Comparison of ENCODE assay signal across 10 mouse cellular contexts in the genomic region with DNA sequence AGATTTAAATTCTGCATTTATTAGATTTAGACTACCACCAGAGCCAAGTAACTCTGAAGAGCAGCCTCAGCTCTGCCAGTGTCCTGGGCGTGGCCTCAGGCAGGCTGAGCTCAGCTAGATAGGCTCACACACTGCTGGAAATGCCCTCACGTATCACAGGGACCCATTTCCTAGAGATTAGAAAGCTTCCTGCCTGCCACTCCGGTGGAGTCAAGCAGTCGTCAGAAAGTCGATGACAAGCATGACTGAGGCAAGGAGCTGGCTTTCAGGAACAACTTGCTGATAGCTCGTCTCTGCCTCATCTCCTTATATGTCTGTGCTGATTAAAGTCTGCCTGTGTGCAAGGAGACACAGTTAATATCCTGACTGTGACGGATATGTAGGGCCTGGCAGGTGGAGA. TPM values are rescaled to one million over a fixed set of nuclear protein-coding genes. Genes with fewer than 3 reads are reported as not detected.
DNase-seq lines count a peak whose midpoint lies in the region; ATAC-seq and TF ChIP-seq lines count a peak whose summit lies in the region.
"Had no signal": no experiment of that assay in that cellular context is flagged by ENCODE, and none has a peak within 500 bp of the region (broad histone marks: within the 10 kb centered on the region; RNA-seq: fewer than 3 reads in every experiment).

No protein-coding gene starts in this region.

- peak in 1 of 2 experiments; percentile 55; a peak in 2 of 4 replicates for TF ChIP-seq POLR2A in MEL (IDR thresholded peaks at IDR 0.05; ENCODE audit: control insufficient read depth in 1 of 2, insufficient read depth in 1 of 2, low read depth in 1 of 2, low read length in 2 of 2, poor library complexity in 1 of 2)

- no peaks in the 10 kb centered on the region for H3K9me3 ChIP-seq in heart, embryonic 10.5 days
- no peaks in the 10 kb centered on the region for H3K9me3 ChIP-seq in MEL (replicated peaks; ENCODE audit: insufficient read depth, low read length)
- no peaks in the 10 kb centered on the region for H3K9me3 ChIP-seq in intestine, embryonic 15.5 days
- no peaks in the 10 kb centered on the region for H3K9me3 ChIP-seq in hindbrain, embryonic 16.5 days (ENCODE audit: control insufficient read depth, low read length)
- no peaks in the 10 kb centered on the region for H3K9me3 ChIP-seq in hindbrain, postnatal 0 days (ENCODE audit: low read length)
- H3K9me3 ChIP-seq: forebrain, embryonic 15.5 days had no signal

- H3K36me3 ChIP-seq in heart, embryonic 10.5 days, result no peaks in the 10 kb centered on the region
- H3K36me3 ChIP-seq in MEL (ENCODE audit: control insufficient read depth in 1 of 2, insufficient read depth in 2 of 2, low read length in 2 of 2), result peaks cover 0 to 31% of the 10 kb centered on the region in 2 experiments; a peak in 2 of 4 replicates
- H3K36me3 ChIP-seq in intestine, embryonic 15.5 days, result no peaks in the 10 kb centered on the region
- H3K36me3 ChIP-seq in hindbrain, embryonic 16.5 days (ENCODE audit: control insufficient read depth, insufficient read depth, low read length), result no peaks in the 10 kb centered on the region
- no peaks in the 10 kb centered on the region for H3K36me3 ChIP-seq in hindbrain, postnatal 0 days (ENCODE audit: insufficient read depth, low read length)
- H3K36me3 ChIP-seq: forebrain, embryonic 15.5 days had no signal

- H3K4me1 ChIP-seq in heart, embryonic 10.5 days, result peaks cover 16% of the 10 kb centered on the region; the same call in 1 of the 2 replicates
- peaks cover 0 to 27% of the 10 kb centered on the region in 2 experiments; a peak in 3 of 4 replicates for H3K4me1 ChIP-seq in MEL (ENCODE audit: control insufficient read depth in 1 of 2, insufficient read depth in 2 of 2, low read length in 2 of 2)
- 0 out of 2 replicates have a peak, but pooled peaks cover 5% of the 10 kb centered on the region for H3K4me1 ChIP-seq in intestine, embryonic 15.5 days (replicated peaks)
- no peaks in the 10 kb centered on the region for H3K4me1 ChIP-seq in hindbrain, embryonic 16.5 days (ENCODE audit: control insufficient read depth, insufficient read depth, low read depth, low read length)
- H3K4me1 ChIP-seq in hindbrain, postnatal 0 days (ENCODE audit: insufficient read depth, low read length), result no peaks in the 10 kb centered on the region
- H3K4me1 ChIP-seq: forebrain, embryonic 15.5 days had no signal

- WGBS in heart, embryonic 10.5 days, result 6% methylated on average over 7 of the region's 7 CpGs
- WGBS in intestine, embryonic 15.5 days, result 41% methylated on average over 7 of the region's 7 CpGs
- WGBS in hindbrain, embryonic 16.5 days, result 56% methylated on average over 7 of the region's 7 CpGs
- 58% methylated on average over 7 of the region's 7 CpGs for WGBS in hindbrain, postnatal 0 days

- peak overlapping the region; percentile 73; the same call in 1 of the 2 replicates for H3K27ac ChIP-seq in heart, embryonic 10.5 days
- H3K27ac ChIP-seq in MEL (ENCODE audit: control insufficient read depth, low read depth, low read length), result peak overlapping the region; percentile 96
- no peak overlapping the region for H3K27ac ChIP-seq in intestine, embryonic 15.5 days
- H3K27ac ChIP-seq in hindbrain, embryonic 16.5 days (ENCODE audit: low read depth, low read length), result no peak overlapping the region
- no peak overlapping the region for H3K27ac ChIP-seq in hindbrain, postnatal 0 days
- H3K27ac ChIP-seq: forebrain, embryonic 15.5 days had no signal

- H3K4me2 ChIP-seq in intestine, embryonic 15.5 days (replicated peaks), result peak overlapping the region; percentile 14; the same call in 1 of the 2 replicates
- no peak overlapping the region for H3K4me2 ChIP-seq in hindbrain, embryonic 16.5 days (ENCODE audit: low read length)
- no peak overlapping the region for H3K4me2 ChIP-seq in hindbrain, postnatal 0 days (ENCODE audit: low read depth, low read length)
- H3K4me2 ChIP-seq: forebrain, embryonic 15.5 days had no signal

- peak overlapping the region; percentile 40 for H3K9ac ChIP-seq in MEL (ENCODE audit: control insufficient read depth, low read depth, low read length, poor library complexity, severe bottlenecking)
- no peak overlapping the region for H3K9ac ChIP-seq in intestine, embryonic 15.5 days
- no peak overlapping the region for H3K9ac ChIP-seq in hindbrain, embryonic 16.5 days (ENCODE audit: low read depth, low read length)
- no peak overlapping the region for H3K9ac ChIP-seq in hindbrain, postnatal 0 days (replicated peaks; ENCODE audit: low read length)
- H3K9ac ChIP-seq: forebrain, embryonic 15.5 days had no signal

- ATAC-seq in intestine, embryonic 15.5 days, result peak; percentile 79
- ATAC-seq in hindbrain, embryonic 16.5 days, result no peak
- ATAC-seq in hindbrain, postnatal 0 days, result no peak
- ATAC-seq: forebrain, embryonic 15.5 days had no signal

- DNase-seq in heart, embryonic 10.5 days (ENCODE audit: low spot score), result peak; percentile 92
- no peak for DNase-seq in heart, adult 8-10 months (ENCODE audit: low spot score)
- peak; percentile 96 for DNase-seq in MEL (ENCODE audit: low read depth, low spot score)
- DNase-seq in lung, postnatal 25 days (ENCODE audit: low spot score), result peak; percentile 5
- DNase-seq in layer of hippocampus, adult 18-20 months (ENCODE audit: low spot score in 2 of 2), result no peak
- DNase-seq in hindbrain, postnatal 0 days (ENCODE audit: low spot score), result no peak
- DNase-seq: kidney, postnatal 36 days had no signal

- peaks cover 4% of the 10 kb centered on the region; the same call in 1 of the 2 replicates for H3K79me2 ChIP-seq in MEL (ENCODE audit: control insufficient read depth, insufficient read depth, low read length, poor library complexity)

- H3K27me3 ChIP-seq in heart, embryonic 10.5 days (ENCODE audit: insufficient read depth, poor library complexity, severe bottlenecking), result no peaks in the 10 kb centered on the region
- H3K27me3 ChIP-seq in MEL (ENCODE audit: control insufficient read depth in 1 of 2, insufficient read depth in 2 of 2, low read length in 2 of 2), result no peaks in the 10 kb centered on the region
- no peaks in the 10 kb centered on the region for H3K27me3 ChIP-seq in intestine, embryonic 15.5 days (replicated peaks)
- no peaks in the 10 kb centered on the region for H3K27me3 ChIP-seq in hindbrain, embryonic 16.5 days (replicated peaks; ENCODE audit: control insufficient read depth, insufficient read depth, low read length)
- no peaks in the 10 kb centered on the region for H3K27me3 ChIP-seq in hindbrain, postnatal 0 days (ENCODE audit: insufficient read depth, low read length)
- H3K27me3 ChIP-seq: forebrain, embryonic 15.5 days had no signal

- no peak for TF ChIP-seq CTCF in MEL (IDR thresholded peaks at IDR 0.05 in 2 of 3, conservative IDR thresholded peaks at IDR 0.05 in 1 of 3; ENCODE audit: control insufficient read depth in 1 of 3, insufficient read depth in 1 of 3, low read depth in 2 of 3, low read length in 3 of 3, poor library complexity in 1 of 3, severe bottlenecking in 1 of 3)
- no peak for TF ChIP-seq CTCF in hindbrain, postnatal 0 days (IDR thresholded peaks at IDR 0.05; ENCODE audit: low read depth)

- TF ChIP-seq EP300 in MEL (IDR thresholded peaks at IDR 0.05; ENCODE audit: low read depth in 1 of 2, low read length in 2 of 2), result peak; percentile 73 to 85

- H3K4me3 ChIP-seq in heart, embryonic 10.5 days, result 0 out of 2 replicates have a peak overlapping the region, but pooled peaks have one; percentile 8
- peak overlapping the region; percentile 44 to 56 for H3K4me3 ChIP-seq in MEL (ENCODE audit: control insufficient read depth in 1 of 2, insufficient read depth in 1 of 2, low read depth in 2 of 2, low read length in 2 of 2)
- no peak overlapping the region for H3K4me3 ChIP-seq in intestine, embryonic 15.5 days (replicated peaks)
- H3K4me3 ChIP-seq in hindbrain, embryonic 16.5 days (ENCODE audit: low read length), result no peak overlapping the region
- H3K4me3 ChIP-seq in hindbrain, postnatal 0 days (ENCODE audit: low read length), result no peak overlapping the region
- H3K4me3 ChIP-seq: forebrain, embryonic 15.5 days had no signal

- TF ChIP-seq RAD21 in MEL (IDR thresholded peaks at IDR 0.05; ENCODE audit: low read depth, low read length), result no peak

TF ChIP-seq in MEL, 35 proteins besides CTCF, POLR2A, EP300 and RAD21 (continues in another document):
- TF ChIP-seq SIN3A (IDR thresholded peaks at IDR 0.05; ENCODE audit: low read length) (peak; percentile 60; the same call in 1 of the 2 replicates), TCF12 (IDR thresholded peaks at IDR 0.05; ENCODE audit: low read depth, low read length) (peak; percentile 79), MAX (IDR thresholded peaks at IDR 0.05; ENCODE audit: low read length) (peak; percentile 45; the same call in 1 of the 2 replicates), RCOR1 (IDR thresholded peaks at IDR 0.05; ENCODE audit: low read depth, low read length) (peak; percentile 65), MXI1 (IDR thresholded peaks at IDR 0.05; ENCODE audit: low read depth, low read length) (peak; percentile 61; the same call in 1 of the 2 replicates), MAZ (IDR thresholded peaks at IDR 0.05; ENCODE audit: low read depth, low read length) (0 out of 2 replicates have a peak, but pooled peaks have one; percentile 57)

RNA-seq across cellular contexts. Expression of a gene that starts 38.8 kb away (rescaled TPM):
- polyA plus RNA-seq in heart, embryonic 10.5 days (2016; fragmentation: Nextera tagmentation; extraction: Ambion mirVana), result 1.2 TPM in 2 replicates
- total RNA-seq in heart, adult 8-10 months (2022), result under 1 TPM; 0.33 to 0.57 (median 0.40) TPM
- 3.8 and 4.0 TPM in 2 replicates for total RNA-seq in MEL (2012; rRNA removed)
- polyA plus RNA-seq in MEL (2012; ENCODE audit: insufficient read depth in 1 of 2, insufficient read length in 2 of 2, low read depth in 1 of 2, low replicate concordance in 2 of 2, missing spikeins in 1 of 2), result 10 to 100 TPM in 1 of 2 experiments, 1 to 10 TPM in 1; 7.8 to 53.3 TPM
- 2.1 and 2.7 TPM in 2 replicates for polyA plus RNA-seq in intestine, embryonic 15.5 days (2015; fragmentation: Nextera tagmentation; extraction: Ambion mirVana)
- 10 to 100 TPM; 40.8 to 46.1 TPM for total RNA-seq in layer of hippocampus, adult 18-20 months (2021)
- 3.4 and 3.8 TPM in 2 replicates for polyA plus RNA-seq in hindbrain, embryonic 16.5 days (2015; fragmentation: Nextera tagmentation; extraction: Ambion mirVana)
- total RNA-seq in hindbrain, postnatal 0 days (2014; rRNA removed), result 4.8 and 7.0 TPM in 2 replicates
- polyA plus RNA-seq in hindbrain, postnatal 0 days (2015; fragmentation: Nextera tagmentation; extraction: Ambion mirVana), result 2.2 and 2.7 TPM in 2 replicates

RNA-seq across cellular contexts. Expression of a gene that starts 44.8 kb away (rescaled TPM):
- polyA plus RNA-seq in heart, embryonic 10.5 days (2016; fragmentation: Nextera tagmentation; extraction: Ambion mirVana), result 8.1 and 8.4 TPM in 2 replicates
- total RNA-seq in heart, adult 8-10 months (2022), result under 1 TPM; 0.35 to 0.79 (median 0.62) TPM
- 1.5 TPM in 2 replicates for total RNA-seq in MEL (2012; rRNA removed)
- 1 to 10 TPM in 1 of 2 experiments, not detected in 1; 2.7 TPM for polyA plus RNA-seq in MEL (2012; ENCODE audit: insufficient read depth in 1 of 2, insufficient read length in 2 of 2, low read depth in 1 of 2, low replicate concordance in 2 of 2, missing spikeins in 1 of 2)
- 6.8 and 8.4 TPM in 2 replicates for polyA plus RNA-seq in intestine, embryonic 15.5 days (2015; fragmentation: Nextera tagmentation; extraction: Ambion mirVana)
- total RNA-seq in layer of hippocampus, adult 18-20 months (2021), result 1 to 10 TPM; 4.1 to 4.4 TPM
- polyA plus RNA-seq in hindbrain, embryonic 16.5 days (2015; fragmentation: Nextera tagmentation; extraction: Ambion mirVana), result 3.1 and 3.5 TPM in 2 replicates
- total RNA-seq in hindbrain, postnatal 0 days (2014; rRNA removed), result 0.63 and 1.0 TPM in 2 replicates
- polyA plus RNA-seq in hindbrain, postnatal 0 days (2015; fragmentation: Nextera tagmentation; extraction: Ambion mirVana), result 2.3 and 2.6 TPM in 2 replicates

Comparison
In these comparisons a context has a peak if more than half of its experiments do, and no peak if none do; other contexts are left out.
1. DNase-seq: peak in heart, embryonic 10.5 days (single experiment), MEL (single experiment) and lung, postnatal 25 days (single experiment); none in heart, adult 8-10 months (single experiment), layer of hippocampus, adult 18-20 months (0 of 2) and hindbrain, postnatal 0 days (single experiment).
2. H3K27ac ChIP-seq: peak in heart, embryonic 10.5 days (single experiment) and MEL (single experiment); none in intestine, embryonic 15.5 days (single experiment), hindbrain, embryonic 16.5 days (single experiment) and hindbrain, postnatal 0 days (single experiment).
3. H3K4me3 ChIP-seq: peak in heart, embryonic 10.5 days (single experiment) and MEL (2 of 2); none in intestine, embryonic 15.5 days (single experiment), hindbrain, embryonic 16.5 days (single experiment) and hindbrain, postnatal 0 days (single experiment).